Mouse (Mus musculus) lung, postnatal 14 days (tissue): Measurements from ENCODE around the gene Celf2.

Experiments
- DNase-seq: peaks from one replicate; pipeline ENCODE4 v3.0.0; 2021

Celf2 gene

DNA sequence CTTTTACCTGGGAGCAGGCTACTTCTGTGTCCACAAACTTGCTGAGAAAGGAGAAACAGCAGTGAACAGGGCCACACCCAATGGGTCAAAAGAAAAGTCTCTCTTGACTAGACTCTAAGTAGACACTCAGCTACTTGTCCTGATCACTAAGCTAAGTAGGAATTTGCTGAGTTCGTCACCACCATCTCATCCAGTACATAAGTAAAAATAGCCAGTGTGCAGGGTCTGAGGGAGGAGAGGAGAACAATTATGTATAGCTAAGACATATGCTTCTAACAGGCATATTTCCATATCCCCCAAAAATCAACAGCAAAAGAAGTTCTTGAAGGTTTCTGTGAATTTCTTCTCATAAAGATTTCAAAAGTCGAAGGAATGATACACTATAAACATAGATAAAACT is 615.8 kb downstream of the Celf2 start:
- DNase-seq = no peak

GRCm38 (mm10) chr2:6893095-6893494 is 616.3 kb downstream of the Celf2 start:
- no peak for DNase-seq

- DNase-seq = no peak
These were observed 624.3 kb downstream of the Celf2 start for GRCm38 (mm10) chr2:6884796-6885711.

- DNase-seq = no peak
These were observed 625.2 kb downstream of the Celf2 start for GRCm38 (mm10) chr2:6883996-6884795.

GRCm38 (mm10) chr2:6882236-6882885 is 627.0 kb downstream of the Celf2 start:
- no peak for DNase-seq

- DNase-seq = no peak
These were observed 628.3 kb downstream of the Celf2 start for GRCm38 (mm10) chr2:6880941-6881575.

GRCm38 (mm10) chr2:6877094-6877493 is 632.3 kb downstream of the Celf2 start:
- DNase-seq = no peak

- no peak for DNase-seq
These were observed 632.8 kb downstream of the Celf2 start for GRCm38 (mm10) chr2:6876547-6876946.

- DNase-seq = no peak
These were observed 634.2 kb downstream of the Celf2 start for GRCm38 (mm10) chr2:6875071-6875611.

- no peak for DNase-seq
These were observed 635.0 kb downstream of the Celf2 start for GRCm38 (mm10) chr2:6874266-6874955.

DNA sequence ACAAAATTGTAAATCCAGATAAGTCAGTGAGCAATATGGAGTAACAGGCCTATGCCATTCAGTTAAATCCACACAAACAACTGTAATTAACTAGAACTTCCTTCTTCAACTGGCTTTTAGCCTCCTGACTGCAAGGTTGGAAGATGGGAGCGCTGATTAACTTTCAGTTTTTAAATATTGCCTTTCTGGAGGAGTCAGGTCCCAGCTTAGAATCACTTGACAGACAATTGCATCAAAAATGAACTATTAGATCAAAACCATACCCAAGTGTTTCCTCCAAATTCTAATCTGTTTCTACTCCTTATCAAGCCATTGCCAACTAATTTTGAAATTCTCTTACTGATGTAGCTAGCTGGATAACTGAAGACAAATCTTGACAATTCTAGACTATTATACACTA is 635.7 kb downstream of the Celf2 start:
- DNase-seq = no peak

- DNase-seq = no peak
These were observed 636.5 kb downstream of the Celf2 start for GRCm38 (mm10) chr2:6872894-6873255.

DNA sequence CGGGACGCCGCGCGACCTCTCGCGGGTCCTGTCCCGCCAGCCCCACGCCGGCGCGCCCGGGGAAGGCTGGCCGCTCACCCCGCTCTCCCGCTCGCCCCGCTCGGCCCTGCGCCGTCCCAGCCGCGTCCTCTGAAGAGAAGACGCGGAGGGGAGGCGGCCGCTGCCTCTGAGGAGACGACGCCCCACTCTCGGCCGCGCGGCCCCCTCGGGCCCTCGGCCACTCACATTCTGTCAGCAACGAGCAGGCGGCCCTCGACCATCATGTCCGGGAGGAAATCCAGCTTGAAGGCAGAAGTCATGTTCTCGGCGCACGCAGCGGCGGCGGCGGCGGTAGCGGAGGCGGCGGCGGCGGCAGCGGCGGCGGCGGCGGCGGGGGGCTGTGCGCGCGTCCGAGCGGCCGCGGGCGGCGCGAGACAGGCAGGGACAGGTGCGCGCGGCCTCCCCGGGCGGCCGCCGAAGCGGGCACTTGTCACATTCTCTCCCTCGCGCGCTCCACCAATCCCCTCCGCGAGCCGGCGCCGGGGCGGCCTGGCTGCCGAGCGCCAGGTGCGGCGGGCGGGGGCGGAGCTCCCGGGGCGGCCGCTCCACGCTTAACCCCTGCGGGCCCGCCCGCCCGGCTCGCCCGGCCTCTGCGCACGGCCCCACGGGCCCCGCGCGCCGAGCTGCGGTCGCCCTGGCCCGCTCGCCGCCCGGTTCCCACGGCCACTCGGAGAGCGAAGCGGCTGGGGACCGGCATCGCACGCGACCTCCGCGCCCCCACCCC is 637.1 kb downstream of the Celf2 start:
- DNase-seq = peak; percentile 75

DNA sequence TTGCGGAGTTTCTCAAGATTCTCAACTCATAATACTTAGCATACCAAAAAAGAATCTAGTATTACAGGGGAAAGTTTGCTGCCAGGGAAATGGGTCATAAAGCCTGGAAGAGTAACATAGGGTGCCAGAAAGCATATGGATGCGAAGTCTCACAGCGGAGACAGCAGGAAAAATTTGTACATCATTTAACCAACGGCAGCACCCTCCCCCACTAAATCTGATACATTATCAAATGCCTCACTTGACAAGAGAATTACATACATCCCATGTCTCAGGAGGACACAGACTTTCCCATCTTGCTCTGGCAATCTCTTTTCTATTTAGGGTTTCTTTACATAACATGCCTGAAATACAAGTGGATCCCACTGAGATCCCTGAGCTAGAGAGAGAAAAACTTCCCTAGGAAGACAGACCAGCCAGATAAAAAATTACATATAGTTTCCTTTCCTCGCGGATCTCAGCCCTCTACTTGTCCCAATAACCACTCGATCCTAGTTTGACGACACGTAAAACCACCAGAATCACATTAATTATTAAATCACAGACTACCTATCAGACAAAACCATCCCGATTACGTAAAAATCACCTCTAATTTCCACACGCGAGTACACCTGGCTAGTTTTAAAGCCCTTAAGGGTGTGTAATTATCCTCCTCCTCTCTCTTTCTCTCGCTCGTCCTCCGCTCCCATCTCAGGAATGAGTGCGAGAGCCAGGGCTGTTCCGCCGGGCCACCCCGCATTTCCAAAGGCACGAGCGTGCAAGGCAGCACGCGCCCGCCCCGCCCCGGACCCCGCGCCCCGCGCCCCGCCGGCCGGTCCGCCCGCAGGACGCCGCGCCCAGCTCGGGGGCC is 637.9 kb downstream of the Celf2 start:
- peak; percentile 38 for DNase-seq

- DNase-seq = no peak
These were observed 639.2 kb downstream of the Celf2 start for GRCm38 (mm10) chr2:6869956-6870710.

DNA sequence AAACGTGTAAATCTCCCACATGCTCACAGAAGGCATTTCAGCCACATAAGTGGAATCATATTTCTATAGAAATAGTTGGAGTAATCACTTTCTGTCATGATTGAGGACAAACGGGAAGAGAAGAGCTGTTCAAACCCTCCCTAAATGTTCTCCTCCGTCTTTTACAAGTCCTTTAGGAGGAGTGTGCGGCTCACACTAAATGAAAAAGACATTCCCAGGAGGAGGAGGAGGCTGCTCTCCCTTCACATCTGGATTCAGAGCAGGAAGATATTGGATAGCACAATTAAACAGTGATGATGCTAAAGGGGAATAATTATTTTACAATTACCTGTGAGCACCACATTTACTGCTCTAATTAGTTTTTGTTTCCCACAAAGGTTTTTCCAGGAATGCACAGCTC is 642.1 kb downstream of the Celf2 start:
- DNase-seq = no peak

GRCm38 (mm10) chr2:6865785-6866184 is 643.6 kb downstream of the Celf2 start:
- DNase-seq = no peak

- no peak for DNase-seq
These were observed 659.2 kb downstream of the Celf2 start for GRCm38 (mm10) chr2:6850102-6850644.

DNA sequence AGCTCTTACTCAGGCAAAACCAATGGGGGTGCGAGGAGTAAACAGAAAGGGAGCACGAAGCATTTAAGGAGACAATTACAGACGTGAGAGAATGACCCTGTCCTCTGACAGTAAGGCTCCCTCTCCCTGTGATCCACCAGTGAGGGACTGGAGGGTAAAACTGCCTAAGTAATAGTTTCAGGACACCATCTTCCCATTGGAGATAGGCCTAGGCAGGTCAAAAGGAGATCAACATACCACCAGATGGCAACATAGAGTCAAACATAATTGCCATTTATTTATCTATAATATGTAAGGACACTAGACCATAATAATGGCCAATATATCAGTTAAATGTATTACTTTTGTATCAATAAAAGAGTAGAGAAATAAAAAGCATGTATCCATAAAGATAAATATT is 660.0 kb downstream of the Celf2 start:
- DNase-seq = no peak
